Mouse (Mus musculus) limb, embryonic 14.5 days (tissue): ENCODE results near the gene 4930412O13Rik. TPM values are rescaled to one million over a fixed set of nuclear protein-coding genes. Genes with fewer than 3 reads are reported as not detected.
A peak's percentile ranks its signal among the peaks of the same experiment; 100 is the strongest.

Experiments used
- ATAC-seq: fragments of 200-750 bp; cut with Nextera tagmentation; 2 replicates; pipeline ENCODE4 v1.8.0; 2017; ENCODE audit warnings: low read depth, moderate number of reproducible peaks, moderate TSS enrichment; ENCODE audit not compliant: low FRiP score
- DNase-seq: peaks from one replicate; pipeline ENCODE4 v3.0.0-alpha.2; 2015; ENCODE audit warnings: low spot score
- H3K27ac ChIP-seq: fragments of 300-500 bp; sonication (generic); replicated peaks from 2 replicates; pipeline ENCODE4 v1.5.1; 2014; ENCODE audit warnings: low read depth, mild to moderate bottlenecking, low read length, moderate library complexity, mixed read lengths
- H3K27me3 ChIP-seq: fragments of 300-500 bp; sonication (generic); 2 replicates; pipeline ENCODE4 v1.6.1; 2014; ENCODE audit warnings: low read length, mixed read lengths; ENCODE audit not compliant: control insufficient read depth, insufficient read depth
- H3K36me3 ChIP-seq: fragments of 300-500 bp; sonication (generic); 2 replicates; pipeline ENCODE4 v1.6.1; 2014; ENCODE audit warnings: mild to moderate bottlenecking, low read length, moderate library complexity, mixed read lengths; ENCODE audit not compliant: control insufficient read depth, insufficient read depth
- H3K4me1 ChIP-seq: fragments of 300-500 bp; sonication (generic); 2 replicates; pipeline ENCODE4 v1.6.1; 2014; ENCODE audit warnings: antibody characterized with exemption, low read length, mixed read lengths; ENCODE audit not compliant: control insufficient read depth, insufficient read depth
- H3K4me2 ChIP-seq: fragments of 300-500 bp; sonication (generic); replicated peaks from 2 replicates; pipeline ENCODE4 v1.6.1; 2014; ENCODE audit warnings: low read depth, mild to moderate bottlenecking, low read length, moderate library complexity; ENCODE audit not compliant: severe bottlenecking
- H3K4me3 ChIP-seq: fragments of 300-500 bp; sonication (generic); replicated peaks from 2 replicates; pipeline ENCODE4 v1.5.1; 2014; ENCODE audit warnings: low read length
- H3K9ac ChIP-seq: fragments of 300-500 bp; sonication (generic); 2 replicates; pipeline ENCODE4 v1.6.1; 2014; ENCODE audit warnings: mild to moderate bottlenecking, low read depth, low read length, moderate library complexity; ENCODE audit not compliant: severe bottlenecking
- H3K9me3 ChIP-seq: fragments of 300-500 bp; sonication (generic); 2 replicates; pipeline ENCODE4 v1.6.1; 2016; ENCODE audit warnings: low read length; ENCODE audit not compliant: control insufficient read depth
- POLR2A ChIP-seq: fragments of 200-500 bp; IDR thresholded peaks from 2 replicates; pipeline ENCODE4 v1.8.0; 2012; ENCODE audit warnings: inconsistent platforms, mild to moderate bottlenecking, moderate library complexity, borderline replicate concordance; ENCODE audit not compliant: insufficient read depth, insufficient read length; ENCODE audit errors: extremely low read depth
- WGBS: fragments of 180-500 bp; shearing (Covaris S2); extraction: QIAGEN DNeasy Blood & Tissue Kit; methylation state at CpG from one replicate; pipeline ENCODE4 v1.1.7; 2014; 5-methylcytosine and 5-hydroxymethylcytosine counted together
- polyA plus RNA-seq, 2 experiments: library from polyadenylated mRNA; depleted of rRNA in 1 of 2; stranded (reverse) in 1 of 2; unstranded in 1 of 2; fragments of >200 nt; fragmentation: Nextera tagmentation in 1 of 2; extraction: Ambion mirVana in 1 of 2; gene quantifications; 2 replicates each; pipeline versions ENCODE4 v1.2.1 to v1.2.3; 2012 to 2014

Gene 4930412O13Rik
- polyA plus RNA-seq, 2 experiments, result 0.64 TPM; not detected in 1

DNA sequence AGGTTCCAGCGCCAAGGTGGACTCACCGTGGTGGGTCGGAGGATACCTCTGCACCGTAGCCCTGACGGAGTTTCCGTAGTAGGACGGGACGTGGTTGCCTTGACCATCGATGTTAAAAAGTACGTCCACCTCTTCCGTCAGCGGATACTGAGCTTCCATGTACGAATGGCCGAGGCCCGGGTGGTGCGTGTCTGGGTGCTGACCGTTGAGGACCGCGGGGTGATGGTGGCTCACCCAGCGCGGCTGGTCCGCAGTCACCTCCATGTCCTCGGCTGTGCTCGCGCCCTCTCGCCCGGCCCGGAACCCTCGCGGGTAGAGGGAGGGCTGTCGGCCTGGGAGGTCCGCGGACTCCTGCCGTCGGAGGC, 3.7 kb upstream of the 4930412O13Rik start:
- Histone ChIP-seq H3K9ac (peak overlapping the region; percentile 44), H3K4me2 (peak overlapping the region; percentile 39), H3K9me3 (no peaks in the 10 kb centered on the region), H3K4me3 (peak overlapping the region; percentile 41), H3K27ac (no peak overlapping the region), H3K4me1 (peaks cover 17% of the 10 kb centered on the region), H3K36me3 (no peaks in the 10 kb centered on the region), H3K27me3 (peaks cover 89% of the 10 kb centered on the region)
- DNase-seq (no peak), ATAC-seq (no peak)
- WGBS, result 0% methylated on average over 35 of the region's 35 CpGs
- TF ChIP-seq POLR2A, result no peak

- H3K36me3 ChIP-seq, result no peaks in the 10 kb centered on the region
- DNase-seq (no peak), ATAC-seq (no peak)
- peaks cover 85% of the 10 kb centered on the region for H3K27me3 ChIP-seq
- no peak for TF ChIP-seq POLR2A
- peak overlapping the region; percentile 77 for H3K4me2 ChIP-seq
- H3K27ac ChIP-seq, result no peak overlapping the region
- no peaks in the 10 kb centered on the region for H3K9me3 ChIP-seq
- peak overlapping the region; percentile 41 for H3K4me3 ChIP-seq
- WGBS, result 1% methylated on average over 19 of the region's 19 CpGs
- H3K9ac ChIP-seq, result no peak overlapping the region
- peaks cover 17% of the 10 kb centered on the region for H3K4me1 ChIP-seq
Observed at GRCm38 (mm10) chr2:9877966-9878563, 3.0 kb upstream of the 4930412O13Rik start.

GRCm38 (mm10) chr2:9878564-9879081, 2.4 kb upstream of the 4930412O13Rik start:
- H3K9ac ChIP-seq, result peak overlapping the region; percentile 41; the same call in 1 of the 2 replicates
- no peaks in the 10 kb centered on the region for H3K36me3 ChIP-seq
- H3K4me3 ChIP-seq, result peak overlapping the region; percentile 41
- H3K27ac ChIP-seq, result no peak overlapping the region
- DNase-seq (peak; percentile 54), ATAC-seq (no peak)
- H3K27me3 ChIP-seq, result peaks cover 85% of the 10 kb centered on the region
- no peak for TF ChIP-seq POLR2A
- peak overlapping the region; percentile 77 for H3K4me2 ChIP-seq
- no peaks in the 10 kb centered on the region for H3K9me3 ChIP-seq
- WGBS, result under 1% methylated on average over 30 of the region's 33 CpGs
- peaks cover 17% of the 10 kb centered on the region for H3K4me1 ChIP-seq

- peaks cover 84% of the 10 kb centered on the region for H3K27me3 ChIP-seq
- under 1% methylated on average over 22 of the region's 22 CpGs for WGBS
Observed at GRCm38 (mm10) chr2:9879092-9879491, 2.0 kb upstream of the 4930412O13Rik start.

GRCm38 (mm10) chr2:9879493-9879892, 1.6 kb upstream of the 4930412O13Rik start:
- Histone ChIP-seq H3K27me3 (peaks cover 84% of the 10 kb centered on the region), H3K27ac (no peak overlapping the region), H3K4me3 (peak overlapping the region; percentile 41), H3K4me1 (peaks cover 17% of the 10 kb centered on the region), H3K9me3 (no peaks in the 10 kb centered on the region), H3K4me2 (peak overlapping the region; percentile 77), H3K9ac (no peak overlapping the region), H3K36me3 (no peaks in the 10 kb centered on the region)
- peak; percentile 95 for DNase-seq
- WGBS, result under 1% methylated on average over 21 of the region's 21 CpGs
- no peak for TF ChIP-seq POLR2A
- peak; percentile 90 for ATAC-seq

More at GRCm38 (mm10) chr2:9879092-9879491, 2.0 kb upstream of the 4930412O13Rik start:
- no peak for TF ChIP-seq POLR2A
- Histone ChIP-seq H3K36me3 (no peaks in the 10 kb centered on the region), H3K4me3 (peak overlapping the region; percentile 41), H3K27ac (no peak overlapping the region), H3K4me2 (peak overlapping the region; percentile 77), H3K4me1 (peaks cover 17% of the 10 kb centered on the region), H3K9me3 (no peaks in the 10 kb centered on the region), H3K9ac (no peak overlapping the region)
- no peak for ATAC-seq
- peak; percentile 52 for DNase-seq
